Mouse (Mus musculus): Measurements from ENCODE around the gene Sf3b4. TPM values are rescaled to one million over a fixed set of nuclear protein-coding genes. Genes with fewer than 3 reads are reported as not detected.
A peak's percentile ranks its signal among the peaks of the same experiment; 100 is the strongest.
"Not testable (repeated sequence)": the region's sequence is repeated elsewhere in the genome, so short reads cannot be mapped to it uniquely, and the experiment has no call there.

Gene Sf3b4
- polyA plus RNA-seq, 1 experiment from 2014 or later = 128 TPM

DNA sequence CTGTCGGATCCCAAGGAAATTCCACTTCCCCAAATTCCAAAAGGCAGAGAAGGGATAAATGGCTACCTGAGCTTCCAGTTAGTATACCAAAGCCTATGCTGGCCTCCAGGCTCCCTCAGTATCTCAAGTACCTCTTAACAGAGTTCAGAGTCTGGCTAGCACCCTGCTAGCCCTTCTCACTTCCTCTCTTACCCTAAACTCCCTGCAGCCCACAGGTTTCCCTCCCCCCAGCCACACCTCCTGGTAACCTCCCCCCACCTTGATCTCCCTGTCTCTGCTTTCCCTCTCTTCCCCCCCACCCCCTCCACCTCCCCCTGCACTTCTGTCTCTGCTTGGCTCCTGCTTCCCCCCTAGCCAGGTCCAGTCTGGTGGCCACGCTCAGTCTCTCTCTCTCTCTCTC lies 27.6 kb downstream of the Sf3b4 start:
- no peak overlapping the region for H3K4me2 ChIP-seq (ENCODE audit: low read length)
- no peak overlapping the region for H3K9ac ChIP-seq (ENCODE audit: low read depth, low read length)
- no peak overlapping the region for H3K27ac ChIP-seq
- no peak for ATAC-seq (replicated peaks; ENCODE audit: low FRiP score, low read depth)
- WGBS = 56% methylated on average over 2 of the region's 2 CpGs
- H3K27me3 ChIP-seq (ENCODE audit: insufficient read depth, low read length) = no peaks in the 10 kb centered on the region
- no peak for DNase-seq (ENCODE audit: low spot score)
- no peaks in the 10 kb centered on the region for H3K36me3 ChIP-seq (ENCODE audit: insufficient read depth, low read length)
- H3K9me3 ChIP-seq (replicated peaks; ENCODE audit: low read length) = no peaks in the 10 kb centered on the region
- no peak overlapping the region for H3K4me3 ChIP-seq (replicated peaks; ENCODE audit: low read depth, low read length)
- TF ChIP-seq CTCF (IDR thresholded peaks at IDR 0.05; ENCODE audit: low read depth) = no peak
- peaks cover 12% of the 10 kb centered on the region for H3K4me1 ChIP-seq (replicated peaks; ENCODE audit: insufficient read depth, low read length)

DNA sequence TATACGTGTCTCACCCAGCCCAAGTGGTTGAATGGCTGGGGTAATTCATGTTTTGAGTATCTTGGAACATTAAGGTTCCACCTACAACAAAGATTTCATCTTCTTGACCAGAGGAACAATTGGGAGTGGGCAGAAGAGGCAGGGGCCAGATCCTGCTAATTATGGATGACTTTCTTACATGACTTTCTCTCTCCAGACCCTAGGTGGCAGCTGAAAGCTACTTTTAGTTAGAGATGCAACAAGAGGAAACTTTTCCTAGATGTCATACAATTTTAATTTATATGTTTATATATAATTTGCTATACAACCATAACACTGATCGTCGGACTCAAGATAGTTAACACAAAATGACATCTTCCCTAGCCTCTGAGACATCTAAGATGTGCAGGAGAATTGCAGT lies 35.7 kb downstream of the Sf3b4 start:
- WGBS = 70% methylated on average over 3 of the region's 3 CpGs
- Histone ChIP-seq H3K4me2 (ENCODE audit: low read length) (no peak overlapping the region), H3K9ac (ENCODE audit: low read depth, low read length) (no peak overlapping the region), H3K4me1 (replicated peaks; ENCODE audit: insufficient read depth, low read length) (no peaks in the 10 kb centered on the region), H3K4me3 (replicated peaks; ENCODE audit: low read depth, low read length) (no peak overlapping the region), H3K9me3 (replicated peaks; ENCODE audit: low read length) (no peaks in the 10 kb centered on the region), H3K27me3 (ENCODE audit: insufficient read depth, low read length) (no peaks in the 10 kb centered on the region), H3K27ac (no peak overlapping the region), H3K36me3 (ENCODE audit: insufficient read depth, low read length) (no peaks in the 10 kb centered on the region)
- peak; percentile 51 for TF ChIP-seq CTCF (IDR thresholded peaks at IDR 0.05; ENCODE audit: low read depth)
- ATAC-seq (replicated peaks; ENCODE audit: low FRiP score, low read depth) = no peak
- DNase-seq (ENCODE audit: low spot score) = peak; percentile 50

DNA sequence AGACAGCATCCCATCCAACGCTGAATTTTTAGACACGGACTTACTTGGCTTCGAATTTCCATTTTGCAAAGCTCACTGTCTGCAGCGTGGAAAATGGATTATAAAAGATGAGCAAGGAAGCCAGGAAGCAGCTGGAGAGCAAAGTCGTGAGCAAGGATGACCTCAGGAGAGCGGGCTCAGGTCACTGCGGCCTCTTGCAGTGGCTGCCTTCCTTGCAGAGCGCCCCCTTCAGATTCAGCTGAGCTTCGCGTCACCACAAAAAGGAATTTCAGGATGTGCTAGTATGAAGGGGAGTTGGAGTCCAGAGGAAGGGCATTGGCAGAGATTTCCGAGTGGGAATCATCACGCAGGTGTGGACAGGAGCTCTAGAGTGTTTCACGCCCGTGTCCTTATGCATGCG lies 37.1 kb downstream of the Sf3b4 start:
- Histone ChIP-seq H3K9ac (ENCODE audit: low read depth, low read length) (0 out of 2 replicates have a peak overlapping the region, but pooled peaks have one; percentile 4), H3K27ac (no peak overlapping the region), H3K27me3 (ENCODE audit: insufficient read depth, low read length) (no peaks in the 10 kb centered on the region), H3K4me1 (replicated peaks; ENCODE audit: insufficient read depth, low read length) (no peaks in the 10 kb centered on the region), H3K9me3 (replicated peaks; ENCODE audit: low read length) (no peaks in the 10 kb centered on the region), H3K4me3 (replicated peaks; ENCODE audit: low read depth, low read length) (no peak overlapping the region), H3K36me3 (ENCODE audit: insufficient read depth, low read length) (no peaks in the 10 kb centered on the region), H3K4me2 (ENCODE audit: low read length) (no peak overlapping the region)
- no peak for ATAC-seq (replicated peaks; ENCODE audit: low FRiP score, low read depth)
- TF ChIP-seq CTCF (IDR thresholded peaks at IDR 0.05; ENCODE audit: low read depth) = peak; percentile 50
- 35% methylated on average over 15 of the region's 15 CpGs for WGBS
- peak; percentile 46 for DNase-seq (ENCODE audit: low spot score)

DNA sequence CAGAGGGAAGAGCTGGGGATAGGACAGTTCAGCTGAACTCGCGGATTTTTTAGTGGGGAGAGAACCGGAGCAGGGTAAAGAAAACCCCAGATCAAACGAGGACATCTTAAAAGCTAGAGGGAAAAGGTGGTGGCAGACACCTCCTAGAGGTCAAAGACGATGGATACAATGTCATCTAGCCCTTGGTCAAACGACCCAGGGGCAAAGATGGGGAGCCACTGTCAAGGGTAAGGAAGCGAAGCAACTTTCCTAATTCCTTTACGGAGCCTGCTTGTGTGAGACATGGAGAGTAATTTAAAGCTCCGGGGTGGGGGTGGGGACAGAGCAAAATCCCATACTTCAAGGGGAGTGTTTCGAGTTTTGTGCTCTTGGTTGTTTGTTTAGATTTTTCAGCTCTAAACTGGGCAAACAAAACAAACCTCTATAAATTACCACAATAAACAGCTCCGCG lies 47.1 kb downstream of the Sf3b4 start:
- Histone ChIP-seq H3K4me2 (ENCODE audit: low read length) (peak overlapping the region; percentile 60), H3K9ac (ENCODE audit: low read depth, low read length) (peak overlapping the region; percentile 82), H3K27me3 (ENCODE audit: insufficient read depth, low read length) (no peaks in the 10 kb centered on the region), H3K36me3 (ENCODE audit: insufficient read depth, low read length) (no peaks in the 10 kb centered on the region), H3K27ac (peak overlapping the region; percentile 99), H3K4me3 (replicated peaks; ENCODE audit: low read depth, low read length) (peak overlapping the region; percentile 69), H3K9me3 (replicated peaks; ENCODE audit: low read length) (no peaks in the 10 kb centered on the region), H3K4me1 (replicated peaks; ENCODE audit: insufficient read depth, low read length) (peaks cover 23% of the 10 kb centered on the region)
- WGBS = under 1% methylated on average over 12 of the region's 12 CpGs
- DNase-seq (ENCODE audit: low spot score) (no peak), ATAC-seq (replicated peaks; ENCODE audit: low FRiP score, low read depth) (peak; percentile 9)
- TF ChIP-seq CTCF (IDR thresholded peaks at IDR 0.05; ENCODE audit: low read depth) = no peak

DNA sequence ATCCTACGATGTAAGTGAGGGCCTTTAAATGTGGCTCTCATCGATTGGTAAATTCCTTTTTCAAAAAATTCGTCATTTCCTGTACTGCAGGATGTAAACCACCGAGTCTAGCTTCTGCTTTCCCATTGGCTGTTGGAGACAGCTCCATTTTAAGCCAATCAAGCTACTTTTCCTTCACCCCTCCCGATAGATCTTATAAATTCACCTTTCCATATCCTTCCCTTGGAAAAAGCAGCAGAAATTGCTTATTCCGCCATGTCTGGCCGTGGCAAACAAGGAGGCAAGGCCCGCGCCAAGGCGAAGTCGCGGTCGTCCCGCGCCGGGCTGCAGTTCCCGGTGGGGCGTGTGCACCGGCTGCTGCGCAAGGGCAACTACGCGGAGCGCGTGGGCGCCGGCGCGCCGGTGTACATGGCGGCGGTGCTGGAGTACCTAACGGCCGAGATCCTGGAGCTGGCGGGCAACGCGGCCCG lies 47.6 kb downstream of the Sf3b4 start, which contains the start of the genes Bola1 and Hist2h2ab:
Gene Bola1 (minus strand): TSS at position 49 of the 470 bp plus-strand sequence.
Gene Hist2h2ab (plus strand): TSS at position 205 of the 470 bp plus-strand sequence.
- Histone ChIP-seq H3K9me3 (replicated peaks; ENCODE audit: low read length) (no peaks in the 10 kb centered on the region), H3K36me3 (ENCODE audit: insufficient read depth, low read length) (no peaks in the 10 kb centered on the region), H3K4me1 (replicated peaks; ENCODE audit: insufficient read depth, low read length) (peaks cover 25% of the 10 kb centered on the region), H3K27me3 (ENCODE audit: insufficient read depth, low read length) (no peaks in the 10 kb centered on the region), H3K27ac (peak within 1 kb of the TSS; percentile 99), H3K4me2 (ENCODE audit: low read length) (peak within 1 kb of the TSS; percentile 60), H3K9ac (ENCODE audit: low read depth, low read length) (peak within 1 kb of the TSS; percentile 82), H3K4me3 (replicated peaks; ENCODE audit: low read depth, low read length) (peak within 1 kb of the TSS; percentile 69)
- ATAC-seq (replicated peaks; ENCODE audit: low FRiP score, low read depth) = peak; percentile 72
- no peak for TF ChIP-seq CTCF (IDR thresholded peaks at IDR 0.05; ENCODE audit: low read depth)
- WGBS = under 1% methylated on average over 36 of the region's 37 CpGs
- DNase-seq (ENCODE audit: low spot score) = peak; percentile 98

DNA sequence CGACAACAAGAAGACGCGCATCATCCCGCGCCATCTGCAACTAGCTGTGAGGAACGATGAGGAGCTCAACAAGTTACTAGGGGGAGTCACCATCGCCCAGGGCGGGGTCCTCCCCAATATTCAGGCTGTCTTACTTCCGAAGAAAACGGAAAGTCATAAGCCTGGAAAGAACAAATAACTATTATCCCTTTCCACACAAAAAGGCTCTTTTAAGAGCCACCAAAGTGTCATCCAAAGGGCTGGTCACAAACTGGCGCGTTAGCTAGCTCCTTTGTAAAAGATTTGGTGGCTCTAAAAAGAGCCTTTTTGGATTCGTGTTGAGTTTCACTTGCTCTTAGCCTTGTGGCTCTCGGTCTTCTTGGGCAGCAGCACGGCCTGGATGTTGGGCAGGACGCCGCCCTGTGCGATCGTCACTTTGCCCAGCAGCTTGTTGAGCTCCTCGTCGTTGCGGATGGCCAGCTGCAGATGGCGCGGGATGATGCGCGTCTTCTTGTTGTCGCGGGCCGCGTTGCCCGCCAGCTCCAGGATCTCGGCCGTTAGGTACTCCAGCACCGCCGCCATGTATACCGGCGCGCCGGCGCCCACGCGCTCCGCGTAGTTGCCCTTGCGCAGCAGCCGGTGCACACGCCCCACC lies 48.1 kb downstream of the Sf3b4 start:
- Histone ChIP-seq H3K27ac (peak overlapping the region; percentile 99), H3K4me2 (ENCODE audit: low read length) (peak overlapping the region; percentile 60), H3K4me1 (replicated peaks; ENCODE audit: insufficient read depth, low read length) (peaks cover 26% of the 10 kb centered on the region), H3K9ac (ENCODE audit: low read depth, low read length) (peak overlapping the region; percentile 82), H3K4me3 (replicated peaks; ENCODE audit: low read depth, low read length) (peak overlapping the region; percentile 69)
- H3K27me3 ChIP-seq (ENCODE audit: insufficient read depth, low read length); H3K36me3 ChIP-seq (ENCODE audit: insufficient read depth, low read length); H3K9me3 ChIP-seq (replicated peaks; ENCODE audit: low read length); ATAC-seq (replicated peaks; ENCODE audit: low FRiP score, low read depth): not testable (repeated sequence)
- peak; percentile 41 for DNase-seq (ENCODE audit: low spot score)
- under 1% methylated on average over 26 of the region's 47 CpGs for WGBS
